Mouse (Mus musculus): Measurements from ENCODE around the gene Tmem106c.

GRCm38 (mm10) chr15:97965311-97966045 is 1.5 kb downstream of the Tmem106c start:
- TF ChIP-seq CTCF (IDR thresholded peaks at IDR 0.05) (no peak), EP300 (IDR thresholded peaks at IDR 0.05) (no peak)

Data from lung, postnatal 0 days (tissue).